Mouse (Mus musculus) adrenal gland, adult (tissue): ENCODE data around the gene Sox5.

Experiments
- DNase-seq, 2 experiments: peaks; one replicate each; pipeline ENCODE4 v3.0.0; 2022 to 2023; ENCODE audit warnings: low spot score in 1 of 2; ENCODE audit not compliant: inconsistent age in 2 of 2

Gene Sox5

GRCm38 (mm10) chr6:144343338-144343737 is 438.4 kb downstream of the Sox5 start:
- peak; percentile 10 to 39 for DNase-seq

- DNase-seq = no peak
These were observed 442.2 kb downstream of the Sox5 start for GRCm38 (mm10) chr6:144339554-144339953.

GRCm38 (mm10) chr6:144339006-144339405 is 442.8 kb downstream of the Sox5 start:
- no peak for DNase-seq

GRCm38 (mm10) chr6:144338221-144338620 is 443.6 kb downstream of the Sox5 start:
- no peak for DNase-seq

DNA sequence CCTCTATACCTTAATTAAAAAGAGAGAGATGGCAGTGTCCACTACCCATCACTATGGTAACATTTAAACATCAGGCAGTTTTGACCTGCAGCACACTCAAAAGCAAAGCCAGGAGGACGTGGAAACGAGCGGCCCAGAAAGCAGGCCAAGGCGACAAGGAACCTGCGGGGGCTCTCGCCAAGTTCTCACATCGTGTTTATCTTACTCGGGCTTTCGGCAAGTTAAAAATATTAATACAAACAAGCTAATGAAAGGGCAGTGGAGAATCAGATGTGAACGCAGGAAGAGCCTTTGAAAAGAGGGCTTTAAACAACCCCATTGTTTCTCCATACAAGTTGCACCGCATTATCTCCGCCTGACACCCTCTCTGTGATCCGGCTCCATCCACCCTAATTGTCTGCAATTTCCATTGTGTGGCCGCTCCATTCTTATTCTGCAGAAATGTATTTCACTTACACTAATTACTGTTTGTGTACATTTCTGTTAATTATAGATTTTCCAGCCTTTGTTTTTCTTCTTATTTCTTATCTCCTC is 444.3 kb downstream of the Sox5 start:
- DNase-seq = no peak

GRCm38 (mm10) chr6:144336789-144337188 is 445.0 kb downstream of the Sox5 start:
- no peak for DNase-seq

- no peak for DNase-seq
These were observed 448.6 kb downstream of the Sox5 start for GRCm38 (mm10) chr6:144333146-144333545.

GRCm38 (mm10) chr6:144332027-144332426 is 449.8 kb downstream of the Sox5 start:
- no peak for DNase-seq

GRCm38 (mm10) chr6:144329311-144329930 is 452.4 kb downstream of the Sox5 start:
- DNase-seq = no peak

DNA sequence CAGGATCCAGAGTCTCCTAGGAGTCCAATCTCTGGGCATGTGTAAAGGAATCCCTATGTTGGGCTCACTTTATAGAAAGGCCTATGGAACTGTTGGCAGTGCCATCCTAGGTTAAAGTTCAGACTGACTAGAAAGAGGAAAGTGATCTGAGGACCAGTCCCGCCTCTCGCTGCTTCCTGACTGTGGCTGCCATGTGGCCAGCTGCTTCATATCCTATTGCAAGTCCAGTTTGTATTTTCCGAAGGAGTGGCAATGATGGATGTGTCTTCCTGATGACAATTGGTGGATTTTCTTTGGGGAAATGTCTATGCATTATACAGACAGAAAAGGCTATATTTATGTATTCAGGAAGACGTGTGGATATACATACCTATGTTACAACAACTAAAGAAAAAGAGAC is 453.0 kb downstream of the Sox5 start:
- DNase-seq = no peak

DNA sequence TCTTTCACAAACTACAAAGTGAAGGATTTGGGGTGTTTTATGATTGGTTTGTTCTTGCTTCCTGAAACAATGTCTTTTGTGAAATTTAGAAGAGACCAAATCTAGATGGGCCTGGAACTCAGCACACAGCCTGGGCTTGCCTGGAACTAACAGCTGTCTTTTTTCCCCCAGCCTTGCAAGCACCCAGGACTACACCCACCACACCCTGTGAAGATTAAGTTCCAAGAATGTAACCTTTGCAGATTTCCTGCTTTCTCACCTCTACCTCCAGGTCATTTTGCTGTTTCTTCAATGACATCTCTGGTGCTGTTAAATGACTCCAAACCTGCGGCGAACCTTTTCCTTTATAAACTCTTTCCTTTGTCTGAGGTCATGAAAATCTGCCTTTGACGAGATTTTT is 455.0 kb downstream of the Sox5 start:
- no peak for DNase-seq

DNA sequence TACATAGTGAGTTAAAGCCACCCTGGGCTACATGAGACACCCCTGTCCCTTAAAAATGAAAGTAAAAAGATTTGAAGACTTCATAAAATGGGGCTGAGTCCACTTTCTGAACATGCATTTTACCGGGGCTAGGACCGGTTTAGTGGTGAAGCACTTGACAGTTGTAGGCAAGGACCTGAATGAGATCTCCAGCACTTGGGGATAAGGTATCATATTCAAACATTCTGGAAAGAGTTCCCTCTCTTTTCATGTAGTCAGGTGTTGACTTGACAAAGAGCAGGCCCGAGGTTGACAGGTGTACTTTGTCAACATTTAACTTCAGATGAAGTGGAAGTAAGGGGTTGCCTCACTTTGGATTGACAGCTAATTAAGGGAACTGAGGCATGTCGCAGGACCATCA is 458.4 kb downstream of the Sox5 start:
- DNase-seq = no peak

DNA sequence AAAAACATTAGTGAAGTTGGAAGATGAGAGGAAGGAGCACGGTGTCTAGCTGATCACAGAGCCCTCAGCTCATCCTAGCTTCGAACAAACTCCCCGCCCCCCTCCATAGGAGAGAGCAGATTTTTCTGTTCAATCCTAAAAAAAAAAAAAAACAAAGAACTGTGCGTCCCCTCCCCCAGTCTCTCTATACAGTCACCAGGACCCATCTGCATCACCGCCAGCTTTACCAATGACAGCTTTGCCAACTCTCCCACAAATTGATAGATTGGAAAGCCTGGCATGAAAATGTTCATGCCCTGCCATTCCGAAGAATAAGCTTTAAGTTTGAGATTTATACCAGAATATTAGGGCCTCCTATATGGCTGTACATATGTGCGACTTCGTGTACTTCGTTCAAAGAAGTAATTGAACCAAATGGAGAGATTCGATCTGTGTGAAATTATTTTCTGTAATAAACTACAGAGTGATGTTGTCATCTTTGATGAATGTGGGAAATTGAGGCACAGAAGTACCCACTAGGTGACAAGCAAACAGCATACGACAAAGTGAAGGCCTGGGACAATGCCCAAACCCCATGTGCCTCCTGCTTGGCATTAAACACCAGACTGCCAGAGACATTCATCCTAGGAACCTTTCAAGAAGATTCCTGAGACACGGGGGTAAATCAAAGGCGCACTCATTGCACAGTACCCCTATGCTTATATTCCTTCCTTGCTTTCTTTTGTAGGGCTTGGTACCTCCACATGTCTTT is 459.3 kb downstream of the Sox5 start:
- no peak for DNase-seq

DNA sequence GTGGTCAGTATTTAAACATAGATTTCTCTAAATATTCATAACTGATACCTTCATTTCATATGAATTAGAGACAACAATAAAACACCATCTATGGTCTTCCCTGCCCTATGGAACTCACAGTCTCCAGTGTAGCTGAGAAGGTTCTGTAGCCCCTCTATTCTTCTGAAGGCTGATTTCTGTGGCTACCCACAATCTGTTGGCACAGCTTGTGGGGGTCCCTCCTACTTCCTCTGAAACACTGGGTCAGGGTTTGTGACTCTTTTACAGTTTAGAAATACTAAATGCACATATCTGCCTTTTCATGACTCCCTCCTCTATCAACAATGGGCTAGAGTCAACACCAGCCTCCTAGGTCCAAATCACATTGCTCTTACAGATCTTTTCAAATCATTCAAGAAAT is 461.4 kb downstream of the Sox5 start:
- no peak for DNase-seq

- DNase-seq = no peak
These were observed 462.1 kb downstream of the Sox5 start for GRCm38 (mm10) chr6:144319717-144320116.

- DNase-seq = no peak
These were observed 468.7 kb downstream of the Sox5 start for GRCm38 (mm10) chr6:144312781-144313754.

DNA sequence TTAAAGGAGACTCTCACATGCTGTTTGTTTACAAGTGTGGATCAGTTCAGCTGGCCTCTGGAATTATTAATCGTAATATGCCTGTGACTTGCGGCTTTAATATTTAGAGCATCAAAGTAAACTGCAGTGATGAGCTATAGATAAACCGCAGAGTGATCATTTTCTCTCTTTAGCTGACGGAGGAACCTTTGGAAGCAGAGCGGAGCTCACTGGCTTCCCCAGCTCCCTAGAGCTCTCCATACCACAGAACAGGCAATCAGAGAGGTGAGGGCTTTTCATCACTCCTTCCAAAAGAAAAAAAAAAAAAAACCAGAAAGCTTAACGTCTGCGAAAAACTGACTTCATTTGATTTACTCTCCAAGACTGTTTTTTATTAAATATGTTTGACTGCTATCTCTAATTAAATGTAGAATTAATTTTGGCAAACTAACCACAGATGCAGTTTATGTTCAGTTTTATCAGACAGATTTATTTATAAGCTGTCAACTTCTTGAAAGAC is 469.4 kb downstream of the Sox5 start:
- DNase-seq = no peak

GRCm38 (mm10) chr6:144311754-144312153 is 470.0 kb downstream of the Sox5 start:
- no peak for DNase-seq

DNA sequence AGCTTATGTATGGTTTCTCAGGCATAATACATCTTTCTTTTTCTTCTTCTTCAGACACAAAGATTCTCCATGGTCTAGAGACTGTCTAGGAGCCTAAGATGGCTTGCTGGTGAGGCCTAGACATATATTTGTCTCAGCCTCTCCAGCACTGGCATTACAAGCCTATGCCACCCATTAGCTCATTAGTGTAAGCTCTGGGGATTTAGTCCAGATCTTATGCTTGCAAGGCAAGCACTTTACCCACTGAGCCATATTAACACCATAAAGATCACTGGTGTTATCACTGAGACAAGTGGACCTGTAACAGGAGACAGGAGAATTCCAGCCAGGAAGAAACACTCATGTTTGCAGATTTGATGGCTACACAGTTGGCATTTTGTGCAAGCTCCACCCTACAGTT is 472.6 kb downstream of the Sox5 start:
- no peak for DNase-seq

GRCm38 (mm10) chr6:144307551-144308149 is 474.1 kb downstream of the Sox5 start:
- DNase-seq = no peak

- no peak for DNase-seq
These were observed 479.0 kb downstream of the Sox5 start for GRCm38 (mm10) chr6:144302823-144303222.
